Mouse (Mus musculus) heart, embryonic 13.5 days (tissue): ENCODE measurements around the gene Igsf9b. TPM values are rescaled to one million over a fixed set of nuclear protein-coding genes. Genes with fewer than 3 reads are reported as not detected.

Experiments used
- ATAC-seq: fragments of 200-750 bp; cut with Nextera tagmentation; 2 replicates; pipeline ENCODE4 v1.8.0; 2017; ENCODE audit warnings: moderate TSS enrichment; ENCODE audit not compliant: insufficient number of reproducible peaks, low FRiP score, low TSS enrichment; ENCODE audit errors: extremely low read depth
- H3K27ac ChIP-seq: fragments of 300-500 bp; sonication (generic); replicated peaks from 2 replicates; pipeline ENCODE4 v1.5.1; 2015; ENCODE audit warnings: moderate library complexity, mild to moderate bottlenecking, inconsistent platforms
- H3K27me3 ChIP-seq: fragments of 300-500 bp; sonication (generic); replicated peaks from 2 replicates; pipeline ENCODE4 v1.6.1; 2015; ENCODE audit warnings: mild to moderate bottlenecking, inconsistent platforms
- H3K36me3 ChIP-seq: fragments of 300-500 bp; sonication (generic); 2 replicates; pipeline ENCODE4 v1.6.1; 2015; ENCODE audit warnings: mild to moderate bottlenecking, inconsistent platforms
- H3K4me1 ChIP-seq: fragments of 300-500 bp; sonication (generic); 2 replicates; pipeline ENCODE4 v1.6.1; 2015; ENCODE audit warnings: inconsistent platforms
- H3K4me2 ChIP-seq: fragments of 300-500 bp; sonication (generic); 2 replicates; pipeline ENCODE4 v1.6.1; 2015; ENCODE audit warnings: inconsistent platforms, mild to moderate bottlenecking, moderate library complexity
- H3K4me3 ChIP-seq: fragments of 300-500 bp; sonication (generic); 2 replicates; pipeline ENCODE4 v1.5.1; 2015; ENCODE audit warnings: moderate library complexity, mild to moderate bottlenecking, inconsistent platforms
- H3K9ac ChIP-seq: fragments of 300-500 bp; sonication (generic); 2 replicates; pipeline ENCODE4 v1.6.1; 2015; ENCODE audit warnings: inconsistent platforms, mild to moderate bottlenecking, moderate library complexity
- H3K9me3 ChIP-seq: fragments of 300-500 bp; sonication (generic); 2 replicates; pipeline ENCODE4 v1.6.1; 2016; ENCODE audit warnings: inconsistent platforms
- WGBS: fragments of 180-500 bp; shearing (Covaris S2); methylation state at CpG from one replicate; pipeline ENCODE4 v1.1.7; 2015; ENCODE audit warnings: mixed read lengths; 5-methylcytosine and 5-hydroxymethylcytosine counted together
- polyA plus RNA-seq: library from polyadenylated mRNA; unstranded; fragments of >200 nt; fragmentation: Nextera tagmentation; extraction: Ambion mirVana; gene quantifications from 2 replicates; pipeline ENCODE4 v1.2.1, GENCODE M21; 2015

Gene Igsf9b
- polyA plus RNA-seq, 1 experiment from 2014 or later: 3.6 TPM

- Histone ChIP-seq H3K9ac (no peak overlapping the region), H3K4me2 (no peak overlapping the region), H3K27me3 (peaks cover 63% of the 10 kb centered on the region), H3K4me1 (peaks cover 20% of the 10 kb centered on the region), H3K36me3 (no peaks in the 10 kb centered on the region), H3K9me3 (no peaks in the 10 kb centered on the region), H3K4me3 (no peak overlapping the region), H3K27ac (no peak overlapping the region)
- 64% methylated on average over 4 of the region's 4 CpGs for WGBS
- no peak for ATAC-seq
Measured at GRCm38 (mm10) chr9:27294380-27294779, 4.6 kb upstream of the Igsf9b start.

- no peaks in the 10 kb centered on the region for H3K36me3 ChIP-seq
- no peaks in the 10 kb centered on the region for H3K9me3 ChIP-seq
- H3K27ac ChIP-seq: no peak overlapping the region
- no peak for ATAC-seq
- H3K4me2 ChIP-seq: peak overlapping the region; percentile 97
- WGBS: under 1% methylated on average over 68 of the region's 68 CpGs
- peak overlapping the region; percentile 79 for H3K4me3 ChIP-seq
- peaks cover 81% of the 10 kb centered on the region for H3K27me3 ChIP-seq
- H3K9ac ChIP-seq: peak overlapping the region; percentile 72
- peaks cover 34% of the 10 kb centered on the region for H3K4me1 ChIP-seq
Measured at GRCm38 (mm10) chr9:27299286-27300187, 533 bp downstream of the Igsf9b start.

DNA sequence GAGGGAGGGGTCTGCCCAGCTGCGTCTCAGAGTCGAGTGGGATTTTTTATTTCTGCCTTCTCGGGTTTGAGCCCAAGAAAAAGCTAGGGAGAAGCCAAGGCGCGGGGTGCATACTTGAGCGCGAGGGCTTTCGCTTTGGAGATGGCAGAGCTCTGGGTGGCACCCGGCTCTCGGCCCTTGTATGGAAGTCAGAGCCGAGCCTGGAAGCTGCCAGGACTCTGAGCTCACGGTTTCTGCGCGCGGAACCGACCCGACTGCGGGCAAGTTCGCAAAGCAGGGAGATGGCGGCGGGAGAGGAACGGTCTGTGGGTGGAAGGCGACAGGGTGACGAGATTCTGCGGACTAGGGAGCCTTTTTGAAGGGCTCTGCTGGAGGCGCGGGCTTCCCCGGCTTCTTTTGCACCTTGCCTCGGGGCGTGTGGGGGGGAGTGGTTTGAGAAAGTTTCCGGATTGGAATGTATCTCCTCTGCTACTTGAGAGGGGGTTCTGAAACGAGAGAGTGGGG is 1.2 kb downstream of the Igsf9b start:
- H3K4me3 ChIP-seq: peak overlapping the region; percentile 79
- peak overlapping the region; percentile 72 for H3K9ac ChIP-seq
- peak overlapping the region; percentile 97 for H3K4me2 ChIP-seq
- H3K4me1 ChIP-seq: peaks cover 36% of the 10 kb centered on the region
- H3K27me3 ChIP-seq: peaks cover 75% of the 10 kb centered on the region
- under 1% methylated on average over 32 of the region's 32 CpGs for WGBS
- no peak overlapping the region for H3K27ac ChIP-seq
- no peaks in the 10 kb centered on the region for H3K9me3 ChIP-seq
- no peak for ATAC-seq
- no peaks in the 10 kb centered on the region for H3K36me3 ChIP-seq

DNA sequence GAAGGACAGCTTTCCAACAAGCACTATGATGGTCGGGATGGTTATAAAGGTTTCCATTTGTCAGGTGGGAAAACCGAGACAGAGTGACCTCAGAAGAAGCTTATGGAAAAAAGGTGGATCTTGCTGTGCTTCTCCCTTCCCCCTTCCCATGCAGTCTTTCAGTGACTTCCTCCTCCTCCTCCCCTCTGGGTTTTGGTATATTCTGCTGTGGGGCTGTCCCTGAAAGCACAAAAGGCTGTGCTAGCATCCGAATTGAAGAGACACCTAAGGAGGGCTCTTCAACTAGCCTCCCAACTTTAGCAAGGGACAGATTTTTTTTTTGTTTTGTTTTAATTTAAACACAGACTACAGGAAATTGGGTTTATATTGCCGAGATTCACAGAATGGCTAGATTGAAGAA is 1.7 kb downstream of the Igsf9b start:
- Histone ChIP-seq H3K4me2 (peak overlapping the region; percentile 97), H3K4me3 (peak overlapping the region; percentile 79), H3K27ac (no peak overlapping the region), H3K4me1 (peaks cover 36% of the 10 kb centered on the region), H3K9ac (no peak overlapping the region), H3K36me3 (no peaks in the 10 kb centered on the region), H3K27me3 (peaks cover 71% of the 10 kb centered on the region), H3K9me3 (no peaks in the 10 kb centered on the region)
- 15% methylated on average over 4 of the region's 4 CpGs for WGBS
- no peak for ATAC-seq

DNA sequence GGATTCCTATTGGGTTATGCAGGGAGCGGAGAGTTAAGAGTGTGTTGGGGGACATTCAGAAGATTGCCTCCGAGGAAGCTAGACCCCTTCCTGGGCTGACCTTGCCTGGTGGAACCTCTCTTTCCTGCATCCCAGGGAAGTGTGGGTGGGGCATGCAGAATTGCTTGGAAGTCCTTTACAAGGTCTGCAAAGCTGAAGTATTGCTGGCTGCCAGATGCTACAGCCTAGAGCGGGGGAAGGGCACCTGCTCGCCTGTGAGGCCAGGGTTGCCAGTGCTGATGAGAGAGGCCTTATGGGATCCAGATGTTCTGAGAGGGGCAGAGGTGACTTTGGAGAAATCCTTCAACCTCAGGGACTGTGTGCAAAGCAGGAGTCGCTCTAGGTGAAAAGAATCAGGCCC is 2.5 kb downstream of the Igsf9b start:
- no peak overlapping the region for H3K9ac ChIP-seq
- ATAC-seq: no peak
- H3K4me2 ChIP-seq: no peak overlapping the region
- peaks cover 36% of the 10 kb centered on the region for H3K4me1 ChIP-seq
- H3K9me3 ChIP-seq: no peaks in the 10 kb centered on the region
- peaks cover 64% of the 10 kb centered on the region for H3K27me3 ChIP-seq
- WGBS: 54% methylated on average over 5 of the region's 5 CpGs
- no peak overlapping the region for H3K4me3 ChIP-seq
- H3K36me3 ChIP-seq: no peaks in the 10 kb centered on the region
- no peak overlapping the region for H3K27ac ChIP-seq

DNA sequence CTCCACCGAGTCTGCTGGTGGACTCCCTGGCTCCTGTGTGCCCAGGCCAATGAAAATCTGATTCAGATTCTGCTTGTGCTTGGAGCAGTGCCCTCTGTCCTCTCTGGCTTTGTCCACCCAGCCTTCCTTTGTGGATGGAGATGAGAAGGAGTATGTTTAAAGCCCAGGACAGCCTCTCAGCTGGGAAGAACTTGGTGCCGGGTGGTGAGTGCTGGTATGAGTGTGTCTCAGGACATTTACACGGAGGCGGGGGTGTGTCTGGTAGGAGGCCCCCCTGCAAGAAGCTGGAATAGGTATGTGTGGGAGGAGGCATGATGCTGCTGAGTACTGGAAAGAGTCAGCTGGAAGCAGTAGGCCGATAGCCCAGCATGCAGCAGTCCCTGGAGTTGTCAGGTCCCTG is 3.3 kb downstream of the Igsf9b start:
- Histone ChIP-seq H3K4me1 (peaks cover 40% of the 10 kb centered on the region), H3K9ac (no peak overlapping the region), H3K9me3 (no peaks in the 10 kb centered on the region), H3K36me3 (no peaks in the 10 kb centered on the region), H3K27ac (no peak overlapping the region), H3K27me3 (peaks cover 55% of the 10 kb centered on the region), H3K4me2 (no peak overlapping the region), H3K4me3 (no peak overlapping the region)
- WGBS: 65% methylated on average over 5 of the region's 5 CpGs
- ATAC-seq: no peak

DNA sequence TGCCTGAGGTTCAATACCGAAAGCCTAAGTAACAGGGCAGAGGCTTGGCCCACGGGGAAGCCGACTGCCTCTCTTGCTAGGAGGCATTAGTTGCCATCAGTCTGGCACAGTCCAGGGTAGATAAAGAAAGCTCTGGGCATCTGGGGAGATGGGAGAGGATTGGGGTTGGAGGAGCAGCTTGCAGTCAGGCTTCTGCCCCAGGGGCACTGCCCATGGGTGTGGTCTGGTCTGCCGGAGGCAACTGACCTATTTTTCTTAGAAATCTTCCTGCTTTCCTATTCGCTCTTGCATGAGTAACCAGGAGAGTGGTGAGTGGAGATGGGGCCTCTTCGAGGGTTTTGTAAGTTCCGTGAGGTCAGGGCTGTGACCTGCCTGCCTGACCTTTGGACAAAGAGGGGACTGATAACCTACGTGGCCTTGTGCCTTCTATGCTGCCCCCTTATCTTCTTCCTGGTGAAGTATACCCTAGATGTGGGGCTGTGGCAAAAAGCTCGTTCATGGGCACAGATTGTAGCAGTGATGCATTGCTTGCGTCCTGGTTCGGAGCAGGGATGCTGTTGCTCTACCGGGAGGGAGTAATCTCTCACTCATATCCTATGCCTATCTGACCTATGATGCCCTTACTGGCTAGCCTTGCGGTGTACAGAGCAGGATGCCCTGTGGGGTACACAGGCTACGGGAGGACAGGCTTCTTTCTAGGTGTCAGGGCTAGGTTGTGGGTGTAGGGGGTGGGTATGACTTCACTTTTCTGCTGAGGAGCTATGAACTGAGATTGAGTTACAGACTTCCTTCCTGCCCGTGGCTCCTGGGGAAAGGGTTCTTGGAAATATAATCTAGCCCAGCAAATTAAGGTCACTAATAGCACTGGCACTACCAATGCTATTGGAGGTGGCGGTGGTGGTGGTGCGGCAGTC is 4.8 kb downstream of the Igsf9b start:
- Histone ChIP-seq H3K9ac (no peak overlapping the region), H3K4me1 (peaks cover 36% of the 10 kb centered on the region), H3K9me3 (no peaks in the 10 kb centered on the region), H3K36me3 (no peaks in the 10 kb centered on the region), H3K4me2 (no peak overlapping the region), H3K4me3 (no peak overlapping the region), H3K27me3 (peaks cover 45% of the 10 kb centered on the region), H3K27ac (no peak overlapping the region)
- 54% methylated on average over 17 of the region's 17 CpGs for WGBS
- no peak for ATAC-seq

- Histone ChIP-seq H3K4me2 (no peak overlapping the region), H3K4me1 (peaks cover 34% of the 10 kb centered on the region), H3K9me3 (no peaks in the 10 kb centered on the region), H3K27ac (no peak overlapping the region), H3K4me3 (no peak overlapping the region), H3K9ac (no peak overlapping the region), H3K36me3 (no peaks in the 10 kb centered on the region), H3K27me3 (peaks cover 41% of the 10 kb centered on the region)
- no peak for ATAC-seq
- WGBS: 36% methylated on average over 5 of the region's 5 CpGs
Measured at GRCm38 (mm10) chr9:27304485-27305102, 5.6 kb downstream of the Igsf9b start.

DNA sequence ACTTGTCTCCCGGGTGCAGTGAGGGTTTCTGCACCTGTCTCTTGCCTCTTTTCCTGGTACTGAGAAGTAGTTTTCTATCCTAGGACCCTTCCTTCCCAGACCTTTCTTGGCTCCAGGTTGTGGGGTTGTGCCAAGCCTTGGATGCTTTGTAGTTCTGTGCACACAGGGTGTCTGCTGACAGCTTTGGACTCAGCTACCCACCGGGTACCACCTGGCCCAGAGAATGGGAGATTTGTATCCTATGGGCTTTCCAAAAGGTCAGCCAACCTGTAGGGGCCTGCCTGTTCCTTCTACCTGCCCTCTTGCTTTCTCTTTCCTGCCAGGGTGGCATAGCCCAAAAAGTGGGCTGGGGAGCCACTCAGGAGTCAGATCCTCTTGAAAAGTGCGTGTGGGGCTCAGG is 6.5 kb downstream of the Igsf9b start:
- Histone ChIP-seq H3K27ac (no peak overlapping the region), H3K27me3 (peaks cover 33% of the 10 kb centered on the region), H3K36me3 (no peaks in the 10 kb centered on the region), H3K9me3 (no peaks in the 10 kb centered on the region), H3K4me1 (peaks cover 25% of the 10 kb centered on the region), H3K4me2 (no peak overlapping the region), H3K9ac (no peak overlapping the region), H3K4me3 (no peak overlapping the region)
- WGBS: 54% methylated on average over 3 of the region's 3 CpGs
- no peak for ATAC-seq

DNA sequence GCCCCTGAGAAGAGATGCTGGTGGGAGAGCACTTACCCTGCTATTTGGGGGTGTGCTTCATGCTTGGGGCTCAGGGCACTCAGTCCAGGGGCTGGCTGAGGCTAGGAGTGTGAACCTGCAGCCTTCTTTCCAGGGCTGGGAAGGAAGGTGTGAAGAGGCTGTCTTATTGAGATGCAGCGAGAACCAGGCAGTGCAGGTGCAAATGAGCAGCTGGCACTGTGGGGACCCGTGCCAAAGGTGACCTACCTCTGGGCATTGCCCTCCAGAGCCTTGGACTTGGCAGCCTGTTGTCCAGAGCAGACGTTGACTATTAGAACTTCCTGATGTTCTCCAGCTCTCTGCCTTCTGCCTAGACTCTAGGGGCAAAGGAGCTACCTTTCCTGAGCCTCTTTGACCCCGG is 7.6 kb downstream of the Igsf9b start:
- ATAC-seq: no peak
- Histone ChIP-seq H3K4me2 (no peak overlapping the region), H3K4me1 (peaks cover 18% of the 10 kb centered on the region)

DNA sequence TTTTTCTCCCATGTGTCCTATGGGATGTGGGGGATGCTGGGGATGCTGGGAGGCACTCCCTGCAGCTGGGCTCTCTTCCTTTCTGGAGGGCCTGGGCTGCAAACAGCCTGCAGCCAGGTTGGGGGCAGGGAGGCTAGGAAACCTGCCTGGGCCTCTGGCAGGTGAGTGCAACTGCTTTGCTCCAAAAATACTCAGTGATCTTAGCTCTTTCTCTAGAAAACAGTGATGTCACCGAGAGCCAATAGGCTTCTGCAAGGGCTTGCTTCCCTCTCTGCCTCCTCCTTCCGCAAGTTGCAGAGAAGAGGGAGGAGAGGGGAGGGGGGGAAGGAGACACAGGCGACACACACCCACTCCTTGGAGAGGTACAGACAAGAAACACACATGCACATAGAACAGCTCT is 8.3 kb downstream of the Igsf9b start:
- H3K4me3 ChIP-seq: no peak overlapping the region
- H3K9me3 ChIP-seq: no peaks in the 10 kb centered on the region
- no peak overlapping the region for H3K9ac ChIP-seq
- ATAC-seq: no peak
- H3K27ac ChIP-seq: no peak overlapping the region
- peaks cover 23% of the 10 kb centered on the region for H3K4me1 ChIP-seq
- H3K4me2 ChIP-seq: no peak overlapping the region
- peaks cover 16% of the 10 kb centered on the region for H3K27me3 ChIP-seq
- no peaks in the 10 kb centered on the region for H3K36me3 ChIP-seq
- WGBS: 16% methylated on average over 3 of the region's 3 CpGs

More for the DNA sequence above, 7.6 kb downstream of the Igsf9b start:
- Histone ChIP-seq H3K4me3 (no peak overlapping the region), H3K9me3 (no peaks in the 10 kb centered on the region), H3K9ac (no peak overlapping the region), H3K36me3 (no peaks in the 10 kb centered on the region), H3K27me3 (peaks cover 22% of the 10 kb centered on the region), H3K27ac (no peak overlapping the region)
- WGBS: 13% methylated on average over 4 of the region's 4 CpGs
